Mouse (Mus musculus): ENCODE results near the gene Hs3st2. TPM values are rescaled to one million over a fixed set of nuclear protein-coding genes. Genes with fewer than 3 reads are reported as not detected.

Gene Hs3st2
- polyA plus RNA-seq, 1 experiment from 2014 or later, result 0.87 TPM

GRCm38 (mm10) chr7:121391984-121392739 is 503 bp downstream of the Hs3st2 start:
- Histone ChIP-seq H3K9ac (ENCODE audit: low read depth, low read length) (no peak overlapping the region), H3K36me3 (ENCODE audit: control insufficient read depth, insufficient read depth, low read length) (no peaks in the 10 kb centered on the region), H3K27me3 (replicated peaks; ENCODE audit: control insufficient read depth, insufficient read depth, low read length) (peaks cover 38% of the 10 kb centered on the region), H3K9me3 (ENCODE audit: control insufficient read depth, low read length) (no peaks in the 10 kb centered on the region), H3K27ac (ENCODE audit: low read length) (no peak overlapping the region), H3K4me3 (ENCODE audit: low read length) (peak overlapping the region; percentile 23), H3K4me1 (ENCODE audit: control insufficient read depth, insufficient read depth, low read length) (peaks cover 4% of the 10 kb centered on the region; the same call in 1 of the 2 replicates), H3K4me2 (ENCODE audit: low read depth, low read length) (peak overlapping the region; percentile 30)
- under 1% methylated on average over 72 of the region's 72 CpGs for WGBS
- no peak for ATAC-seq

- no peak for ATAC-seq
- H3K27ac ChIP-seq (ENCODE audit: low read length), result no peak overlapping the region
- no peaks in the 10 kb centered on the region for H3K36me3 ChIP-seq (ENCODE audit: control insufficient read depth, insufficient read depth, low read length)
- H3K9ac ChIP-seq (ENCODE audit: low read depth, low read length), result no peak overlapping the region
- peaks cover 38% of the 10 kb centered on the region for H3K27me3 ChIP-seq (replicated peaks; ENCODE audit: control insufficient read depth, insufficient read depth, low read length)
- peaks cover 4% of the 10 kb centered on the region; the same call in 1 of the 2 replicates for H3K4me1 ChIP-seq (ENCODE audit: control insufficient read depth, insufficient read depth, low read length)
- no peaks in the 10 kb centered on the region for H3K9me3 ChIP-seq (ENCODE audit: control insufficient read depth, low read length)
- peak overlapping the region; percentile 30; the same call in 1 of the 2 replicates for H3K4me2 ChIP-seq (ENCODE audit: low read depth, low read length)
- WGBS, result 2% methylated on average over 28 of the region's 28 CpGs
- peak overlapping the region; percentile 23 for H3K4me3 ChIP-seq (ENCODE audit: low read length)
Observed at GRCm38 (mm10) chr7:121392740-121392993, 1.0 kb downstream of the Hs3st2 start.

GRCm38 (mm10) chr7:121393884-121394283 is 2.2 kb downstream of the Hs3st2 start:
- Histone ChIP-seq H3K9ac (ENCODE audit: low read depth, low read length) (no peak overlapping the region), H3K36me3 (ENCODE audit: control insufficient read depth, insufficient read depth, low read length) (no peaks in the 10 kb centered on the region), H3K4me3 (ENCODE audit: low read length) (no peak overlapping the region), H3K9me3 (ENCODE audit: control insufficient read depth, low read length) (no peaks in the 10 kb centered on the region), H3K27me3 (replicated peaks; ENCODE audit: control insufficient read depth, insufficient read depth, low read length) (peaks cover 38% of the 10 kb centered on the region), H3K4me1 (ENCODE audit: control insufficient read depth, insufficient read depth, low read length) (peaks cover 4% of the 10 kb centered on the region; the same call in 1 of the 2 replicates), H3K27ac (ENCODE audit: low read length) (no peak overlapping the region), H3K4me2 (ENCODE audit: low read depth, low read length) (no peak overlapping the region)
- 78% methylated on average over 1 of the region's 1 CpGs for WGBS
- ATAC-seq, result no peak

GRCm38 (mm10) chr7:121394875-121395274 is 3.2 kb downstream of the Hs3st2 start:
- no peak overlapping the region for H3K9ac ChIP-seq (ENCODE audit: low read depth, low read length)
- no peaks in the 10 kb centered on the region for H3K9me3 ChIP-seq (ENCODE audit: control insufficient read depth, low read length)
- H3K4me1 ChIP-seq (ENCODE audit: control insufficient read depth, insufficient read depth, low read length), result peaks cover 4% of the 10 kb centered on the region; the same call in 1 of the 2 replicates
- peaks cover 38% of the 10 kb centered on the region for H3K27me3 ChIP-seq (replicated peaks; ENCODE audit: control insufficient read depth, insufficient read depth, low read length)
- WGBS, result 93% methylated on average over 2 of the region's 2 CpGs
- H3K27ac ChIP-seq (ENCODE audit: low read length), result no peak overlapping the region
- H3K4me2 ChIP-seq (ENCODE audit: low read depth, low read length), result no peak overlapping the region
- no peak for ATAC-seq
- no peaks in the 10 kb centered on the region for H3K36me3 ChIP-seq (ENCODE audit: control insufficient read depth, insufficient read depth, low read length)
- H3K4me3 ChIP-seq (ENCODE audit: low read length), result no peak overlapping the region

- Histone ChIP-seq H3K4me3 (ENCODE audit: low read length) (no peak overlapping the region), H3K4me1 (ENCODE audit: control insufficient read depth, insufficient read depth, low read length) (no peaks in the 10 kb centered on the region), H3K9ac (ENCODE audit: low read depth, low read length) (no peak overlapping the region), H3K4me2 (ENCODE audit: low read depth, low read length) (no peak overlapping the region), H3K27me3 (replicated peaks; ENCODE audit: control insufficient read depth, insufficient read depth, low read length) (no peaks in the 10 kb centered on the region), H3K36me3 (ENCODE audit: control insufficient read depth, insufficient read depth, low read length) (no peaks in the 10 kb centered on the region), H3K27ac (ENCODE audit: low read length) (no peak overlapping the region), H3K9me3 (ENCODE audit: control insufficient read depth, low read length) (no peaks in the 10 kb centered on the region)
- ATAC-seq, result no peak
- 83% methylated on average over 11 of the region's 11 CpGs for WGBS
Observed at GRCm38 (mm10) chr7:121410716-121411506, 19.3 kb downstream of the Hs3st2 start.

- H3K27ac ChIP-seq (ENCODE audit: low read length), result no peak overlapping the region
- H3K27me3 ChIP-seq (replicated peaks; ENCODE audit: control insufficient read depth, insufficient read depth, low read length), result no peaks in the 10 kb centered on the region
- no peaks in the 10 kb centered on the region for H3K36me3 ChIP-seq (ENCODE audit: control insufficient read depth, insufficient read depth, low read length)
- no peaks in the 10 kb centered on the region for H3K9me3 ChIP-seq (ENCODE audit: control insufficient read depth, low read length)
- no peak overlapping the region for H3K4me2 ChIP-seq (ENCODE audit: low read depth, low read length)
- no peak overlapping the region for H3K9ac ChIP-seq (ENCODE audit: low read depth, low read length)
- ATAC-seq, result no peak
- H3K4me1 ChIP-seq (ENCODE audit: control insufficient read depth, insufficient read depth, low read length), result no peaks in the 10 kb centered on the region
- no peak overlapping the region for H3K4me3 ChIP-seq (ENCODE audit: low read length)
- 86% methylated on average over 7 of the region's 7 CpGs for WGBS
Observed at GRCm38 (mm10) chr7:121411507-121411898, 19.8 kb downstream of the Hs3st2 start.

- H3K27me3 ChIP-seq (replicated peaks; ENCODE audit: control insufficient read depth, insufficient read depth, low read length), result no peaks in the 10 kb centered on the region
- no peaks in the 10 kb centered on the region for H3K9me3 ChIP-seq (ENCODE audit: control insufficient read depth, low read length)
- no peak for ATAC-seq
- 81% methylated on average over 6 of the region's 6 CpGs for WGBS
- no peak overlapping the region for H3K9ac ChIP-seq (ENCODE audit: low read depth, low read length)
- H3K4me2 ChIP-seq (ENCODE audit: low read depth, low read length), result no peak overlapping the region
- H3K4me1 ChIP-seq (ENCODE audit: control insufficient read depth, insufficient read depth, low read length), result no peaks in the 10 kb centered on the region
- no peaks in the 10 kb centered on the region for H3K36me3 ChIP-seq (ENCODE audit: control insufficient read depth, insufficient read depth, low read length)
- no peak overlapping the region for H3K4me3 ChIP-seq (ENCODE audit: low read length)
- H3K27ac ChIP-seq (ENCODE audit: low read length), result no peak overlapping the region
Observed at GRCm38 (mm10) chr7:121436884-121437283, 45.2 kb downstream of the Hs3st2 start.

GRCm38 (mm10) chr7:121441186-121441585 is 49.5 kb downstream of the Hs3st2 start:
- ATAC-seq, result no peak
- Histone ChIP-seq H3K9me3 (ENCODE audit: control insufficient read depth, low read length) (no peaks in the 10 kb centered on the region), H3K27ac (ENCODE audit: low read length) (no peak overlapping the region), H3K27me3 (replicated peaks; ENCODE audit: control insufficient read depth, insufficient read depth, low read length) (no peaks in the 10 kb centered on the region), H3K4me3 (ENCODE audit: low read length) (no peak overlapping the region), H3K9ac (ENCODE audit: low read depth, low read length) (no peak overlapping the region), H3K36me3 (ENCODE audit: control insufficient read depth, insufficient read depth, low read length) (no peaks in the 10 kb centered on the region), H3K4me2 (ENCODE audit: low read depth, low read length) (no peak overlapping the region), H3K4me1 (ENCODE audit: control insufficient read depth, insufficient read depth, low read length) (no peaks in the 10 kb centered on the region)
- 59% methylated on average over 5 of the region's 5 CpGs for WGBS

- Histone ChIP-seq H3K4me3 (ENCODE audit: low read length) (no peak overlapping the region), H3K36me3 (ENCODE audit: control insufficient read depth, insufficient read depth, low read length) (no peaks in the 10 kb centered on the region), H3K9ac (ENCODE audit: low read depth, low read length) (no peak overlapping the region), H3K4me2 (ENCODE audit: low read depth, low read length) (no peak overlapping the region), H3K27me3 (replicated peaks; ENCODE audit: control insufficient read depth, insufficient read depth, low read length) (no peaks in the 10 kb centered on the region), H3K9me3 (ENCODE audit: control insufficient read depth, low read length) (no peaks in the 10 kb centered on the region), H3K4me1 (ENCODE audit: control insufficient read depth, insufficient read depth, low read length) (no peaks in the 10 kb centered on the region), H3K27ac (ENCODE audit: low read length) (no peak overlapping the region)
- WGBS, result 69% methylated on average over 7 of the region's 7 CpGs
- no peak for ATAC-seq
Observed at GRCm38 (mm10) chr7:121444336-121444735, 52.7 kb downstream of the Hs3st2 start.
